In the genomic region with DNA sequence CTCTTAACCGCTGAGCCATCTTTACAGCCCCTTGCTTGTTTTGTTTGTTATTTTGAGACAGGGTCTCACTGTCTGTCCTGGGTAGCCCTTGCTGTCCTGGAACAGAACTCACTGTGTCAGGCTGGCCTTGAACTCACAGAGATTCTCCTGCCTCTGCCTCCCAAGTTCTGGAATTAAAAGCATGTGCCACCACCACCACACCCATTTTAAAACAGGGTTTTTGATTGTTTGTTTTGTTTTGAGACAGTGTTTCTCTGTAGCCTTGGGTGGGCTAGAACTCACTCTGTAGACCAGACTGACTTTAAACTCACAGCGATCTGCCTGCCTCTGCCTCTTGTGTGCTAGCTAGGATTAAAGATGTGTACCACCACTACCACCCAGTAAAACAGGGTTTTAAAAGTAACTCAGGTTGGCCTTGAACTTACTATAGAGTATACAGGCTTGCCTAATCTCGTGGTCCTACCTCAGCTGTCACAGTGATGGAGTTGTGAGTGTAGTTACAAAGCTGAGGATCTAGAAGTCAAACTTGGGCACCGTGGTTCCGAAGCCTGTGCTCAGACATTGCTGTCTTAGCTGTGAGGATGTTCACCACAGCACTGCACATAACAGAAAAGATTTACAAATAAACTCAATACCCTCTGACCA, we compare ENCODE assay signal across 36 mouse cellular contexts.
"Had no signal": no experiment of that assay in that cellular context is flagged by ENCODE, and none has a peak within 500 bp of the region (broad histone marks: within the 10 kb centered on the region; RNA-seq: fewer than 3 reads in every experiment).

No protein-coding gene starts in this region.

- H3K27me3 ChIP-seq: intestine, embryonic 15.5 days had no signal

- H3K36me3 ChIP-seq: heart, embryonic 10.5 days; heart, embryonic 12.5 days; heart, embryonic 13.5 days; heart, embryonic 15.5 days; hindbrain, embryonic 10.5 days; hindbrain, embryonic 12.5 days; hindbrain, embryonic 13.5 days; hindbrain, embryonic 15.5 days; intestine, embryonic 15.5 days; kidney, embryonic 15.5 days had no signal

- DNase-seq: heart, postnatal 10 days; heart, postnatal 14 days; heart, postnatal 36 days; heart, postnatal 4 days; kidney, adult 11 months; kidney, adult 18-20 months; kidney, adult 2 months; kidney, adult 8-10 months; kidney, adult 9 months; kidney, postnatal 10 days; kidney, postnatal 14 days; kidney, postnatal 25 days; kidney, postnatal 36 days; kidney, postnatal 4 days; layer of hippocampus, adult 9-11 months; layer of hippocampus, postnatal 36 days had no signal

- H3K4me2 ChIP-seq: heart, embryonic 11.5 days; heart, embryonic 12.5 days; heart, embryonic 13.5 days; heart, embryonic 15.5 days; hindbrain, embryonic 12.5 days; hindbrain, embryonic 13.5 days; hindbrain, embryonic 14.5 days; hindbrain, embryonic 15.5 days; intestine, embryonic 15.5 days; kidney, embryonic 15.5 days had no signal

- H3K27ac ChIP-seq: heart, embryonic 10.5 days; heart, embryonic 13.5 days; heart, embryonic 15.5 days; hindbrain, embryonic 10.5 days; hindbrain, embryonic 12.5 days; hindbrain, embryonic 13.5 days; hindbrain, embryonic 14.5 days; hindbrain, embryonic 15.5 days; hindbrain, postnatal 0 days; intestine, embryonic 15.5 days; kidney, embryonic 15.5 days; kidney, postnatal 0 days; layer of hippocampus, adult 2 months; left cerebral cortex, adult 2 months had no signal

- ATAC-seq: hindbrain, embryonic 16.5 days; hindbrain, postnatal 0 days; inflammation-experienced regulatory T-cells, adult 6 months; intestine, embryonic 15.5 days; intestine, embryonic 16.5 days; intestine, postnatal 0 days had no signal

- H3K9me3 ChIP-seq: heart, embryonic 10.5 days; heart, embryonic 12.5 days; heart, embryonic 13.5 days; heart, embryonic 15.5 days; hindbrain, embryonic 10.5 days; hindbrain, embryonic 12.5 days; hindbrain, embryonic 13.5 days; hindbrain, embryonic 15.5 days; intestine, embryonic 15.5 days; kidney, embryonic 15.5 days had no signal

- H3K4me3 ChIP-seq: heart, embryonic 10.5 days; heart, embryonic 12.5 days; heart, embryonic 13.5 days; heart, embryonic 15.5 days; hindbrain, embryonic 10.5 days; hindbrain, embryonic 12.5 days; hindbrain, embryonic 13.5 days; hindbrain, embryonic 15.5 days; intestine, embryonic 15.5 days; kidney, embryonic 15.5 days; layer of hippocampus, adult 2 months; left cerebral cortex, adult 2 months had no signal

- H3K9ac ChIP-seq: heart, embryonic 12.5 days; heart, embryonic 13.5 days; heart, embryonic 15.5 days; hindbrain, embryonic 12.5 days; hindbrain, embryonic 13.5 days; hindbrain, embryonic 14.5 days; hindbrain, embryonic 15.5 days; intestine, embryonic 15.5 days; kidney, embryonic 15.5 days had no signal
